Mouse (Mus musculus): ENCODE measurements around the gene Sdhc. TPM values are rescaled to one million over a fixed set of nuclear protein-coding genes. Genes with fewer than 3 reads are reported as not detected.

The Sdhc gene
- total RNA-seq, 2 experiments from 2014 or later, result 1,121 to 1,186 TPM

DNA sequence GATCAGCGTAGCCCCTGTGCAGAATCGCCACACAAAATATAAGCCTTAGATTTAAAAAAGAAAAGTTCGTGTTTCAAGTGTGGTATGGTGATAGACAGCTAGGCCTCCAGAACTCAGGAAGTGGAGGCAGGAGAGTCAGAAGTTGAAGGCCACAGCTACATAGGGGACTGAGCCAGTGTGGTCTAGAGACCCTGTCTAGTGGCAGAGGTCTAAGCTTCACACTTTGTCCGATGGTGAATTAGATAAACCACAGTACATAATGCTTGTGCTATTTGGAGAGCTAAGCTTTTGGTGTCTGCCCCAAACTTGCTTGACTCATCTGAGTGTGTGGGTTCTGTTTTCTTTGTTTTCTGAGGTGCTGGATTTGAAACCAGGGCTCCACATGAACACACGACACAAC is 31.4 kb downstream of the Sdhc start:
- DNase-seq (ENCODE audit: low spot score), result no peak
- intact Hi-C loops (cut with DNase I), result loop anchor here (2.0 to 10.0 kb wide), 5 partner anchors 33 to 356 kb away; partner anchors contain the start of genes Mpz and Sdhc

- intact Hi-C loops (cut with DNase I), result loop anchor here (2.0 to 10.0 kb wide), 5 partner anchors 34 to 357 kb away; partner anchors contain the start of genes Mpz and Sdhc
- DNase-seq (ENCODE audit: low spot score), result no peak
Observed at GRCm38 (mm10) chr1:171118269-171118684, 32.1 kb downstream of the Sdhc start.

DNA sequence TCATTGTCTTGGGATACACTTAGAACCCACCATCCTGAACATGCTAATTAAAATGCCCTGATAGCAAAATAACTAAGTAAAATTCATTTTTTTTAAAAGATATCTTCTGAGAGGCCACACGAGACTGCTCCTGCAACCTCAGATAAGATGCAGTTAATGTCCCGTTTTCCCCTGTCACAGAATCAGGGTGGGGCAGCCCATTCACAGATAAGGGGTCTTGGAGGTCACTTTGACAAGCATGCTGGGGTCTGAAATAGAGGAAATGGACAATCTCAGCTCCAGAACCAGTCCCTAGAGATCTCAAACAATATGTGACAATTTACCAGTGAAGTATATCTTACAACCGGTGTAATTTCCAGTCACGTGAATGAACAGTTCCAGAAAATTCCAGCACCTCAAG is 34.1 kb downstream of the Sdhc start:
- DNase-seq (ENCODE audit: low spot score), result no peak

DNA sequence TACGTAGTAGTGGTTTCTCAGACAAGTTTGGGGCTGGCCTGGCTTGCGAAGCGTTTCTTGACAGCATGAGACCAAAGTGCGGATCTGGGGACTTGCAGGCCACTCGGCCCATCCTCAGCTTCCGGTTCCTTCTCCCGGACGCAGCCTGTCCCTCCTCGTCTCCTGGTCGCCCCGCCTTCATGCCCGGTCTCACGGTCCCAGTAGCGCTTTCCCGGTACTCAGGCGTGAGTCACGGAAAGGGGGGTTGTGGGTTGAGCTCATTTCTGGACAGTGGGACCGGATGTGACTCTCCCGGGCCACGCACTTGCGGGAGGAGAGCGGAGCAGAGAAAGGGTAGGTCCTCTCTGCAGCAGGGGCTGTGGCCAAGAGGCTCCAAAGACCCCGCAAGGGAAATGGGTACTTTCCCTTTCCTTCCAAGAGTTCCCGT is 36.5 kb downstream of the Sdhc start, which contains the start of gene Cfap126:
Cfap126 (plus strand) TSS at position 46 of the 427 bp plus-strand sequence.
- intact Hi-C loops (cut with DNase I), result loop anchor here (2.0 to 10.0 kb wide), 2 partner anchors 167 to 361 kb away; partner anchors contain the start of gene Ppox
- DNase-seq (ENCODE audit: low spot score), result peak; percentile 90

More for the DNA sequence above, 34.1 kb downstream of the Sdhc start:
- intact Hi-C loops (cut with DNase I), result loop anchor here (5.0 to 10.0 kb wide), 3 partner anchors 36 to 359 kb away; partner anchors contain the start of genes Mpz and Sdhc

- intact Hi-C loops (cut with DNase I), result loop anchor here (10.0 kb wide), 1 partner anchor 362 kb away; no protein-coding TSS in a partner anchor
- no peak for DNase-seq (ENCODE audit: low spot score)
Observed at GRCm38 (mm10) chr1:171112986-171113385, 37.4 kb downstream of the Sdhc start.

- intact Hi-C loops (cut with DNase I), result loop anchor here (10.0 kb wide), 1 partner anchor 363 kb away; no protein-coding TSS in a partner anchor
- peak; percentile 8 for DNase-seq (ENCODE audit: low spot score)
Observed at GRCm38 (mm10) chr1:171111781-171112575, 38.4 kb downstream of the Sdhc start.

GRCm38 (mm10) chr1:171111020-171111780 is 39.2 kb downstream of the Sdhc start:
- intact Hi-C loops (cut with DNase I), result loop anchor here (10.0 kb wide), 1 partner anchor 364 kb away; no protein-coding TSS in a partner anchor
- DNase-seq (ENCODE audit: low spot score), result peak; percentile 84

DNA sequence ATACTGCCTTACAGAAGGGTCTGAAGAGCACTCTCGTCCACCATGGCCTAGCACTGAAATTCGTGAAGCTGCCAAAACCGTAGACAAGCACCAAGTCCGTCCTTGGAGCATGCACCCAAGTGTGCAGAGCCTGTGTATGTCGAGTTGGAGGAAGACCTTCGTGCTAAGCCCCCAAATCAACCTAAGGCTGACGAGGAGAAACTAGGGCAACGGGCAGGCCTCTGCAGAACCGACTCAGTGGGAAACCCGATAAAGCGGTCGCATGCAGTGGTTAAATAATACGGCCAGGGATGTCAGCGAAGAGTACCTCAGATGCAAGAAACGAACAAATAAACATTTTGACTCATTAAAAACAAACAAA is 39.8 kb downstream of the Sdhc start:
- intact Hi-C loops (cut with DNase I), result loop anchor here (10.0 kb wide), 1 partner anchor 364 kb away; no protein-coding TSS in a partner anchor
- DNase-seq (ENCODE audit: low spot score), result no peak

DNA sequence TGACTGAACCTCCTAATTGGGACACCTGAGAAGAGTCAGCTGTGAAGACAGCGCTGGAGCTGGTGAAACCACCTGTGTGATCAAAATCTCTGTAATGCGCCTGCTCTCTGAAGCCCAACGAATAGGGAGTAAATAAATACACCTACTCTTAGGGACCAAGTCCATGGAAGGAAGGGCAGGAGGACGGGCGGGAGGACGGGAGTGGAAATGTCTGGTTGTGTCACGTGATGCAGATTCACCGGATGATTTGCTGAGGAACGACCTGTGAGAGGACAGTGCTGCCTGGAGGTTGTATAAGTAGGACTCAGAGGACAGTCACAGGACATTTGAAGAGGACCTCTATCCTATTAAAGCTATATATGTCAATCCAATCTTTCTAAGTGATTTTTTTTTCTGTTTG is 40.8 kb downstream of the Sdhc start:
- intact Hi-C loops (cut with DNase I), result loop anchor here (10.0 kb wide), 2 partner anchors 365 to 395 kb away; partner anchors contain the start of gene Alyref2
- DNase-seq (ENCODE audit: low spot score), result no peak

GRCm38 (mm10) chr1:171105226-171105625 is 45.2 kb downstream of the Sdhc start:
- intact Hi-C loops (cut with DNase I), result loop anchor here (10.0 kb wide), 1 partner anchor 400 kb away; the partner anchor contains the start of gene Alyref2
- no peak for DNase-seq (ENCODE audit: low spot score)

DNA sequence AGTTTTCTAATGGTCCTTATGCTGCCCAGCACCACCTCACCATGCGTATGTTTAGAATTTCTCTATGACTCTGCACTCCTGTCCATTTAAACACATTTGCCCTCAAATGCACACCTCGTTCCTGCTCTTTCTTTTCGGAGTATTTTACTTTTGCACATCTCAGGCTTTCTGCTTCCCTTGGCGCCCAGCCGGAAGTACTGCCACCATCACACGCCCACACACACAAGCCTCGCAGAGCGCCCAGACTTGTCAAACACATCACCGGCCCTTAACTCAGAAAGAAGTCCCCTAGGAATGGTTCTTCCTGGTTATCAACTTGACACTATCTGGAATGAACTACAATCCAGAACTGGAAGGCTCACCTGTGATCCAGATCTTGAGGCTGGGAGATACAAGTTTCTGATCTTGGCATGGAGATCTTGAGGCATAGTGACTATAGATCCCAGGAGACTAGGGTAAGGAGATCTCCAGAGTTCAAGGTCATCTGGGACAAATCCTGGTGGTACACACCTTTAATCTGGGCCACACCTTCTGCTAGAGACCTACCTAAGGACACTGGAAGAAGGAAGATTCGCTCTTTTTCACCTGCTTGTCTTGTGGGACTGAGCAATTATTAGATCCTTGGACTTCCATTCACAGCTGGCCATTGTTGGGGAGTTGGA is 47.1 kb downstream of the Sdhc start:
- no peak for DNase-seq (ENCODE audit: low spot score)
- intact Hi-C loops (cut with DNase I), result loop anchor here (10.0 kb wide), 1 partner anchor 401 kb away; the partner anchor contains the start of gene Alyref2

DNA sequence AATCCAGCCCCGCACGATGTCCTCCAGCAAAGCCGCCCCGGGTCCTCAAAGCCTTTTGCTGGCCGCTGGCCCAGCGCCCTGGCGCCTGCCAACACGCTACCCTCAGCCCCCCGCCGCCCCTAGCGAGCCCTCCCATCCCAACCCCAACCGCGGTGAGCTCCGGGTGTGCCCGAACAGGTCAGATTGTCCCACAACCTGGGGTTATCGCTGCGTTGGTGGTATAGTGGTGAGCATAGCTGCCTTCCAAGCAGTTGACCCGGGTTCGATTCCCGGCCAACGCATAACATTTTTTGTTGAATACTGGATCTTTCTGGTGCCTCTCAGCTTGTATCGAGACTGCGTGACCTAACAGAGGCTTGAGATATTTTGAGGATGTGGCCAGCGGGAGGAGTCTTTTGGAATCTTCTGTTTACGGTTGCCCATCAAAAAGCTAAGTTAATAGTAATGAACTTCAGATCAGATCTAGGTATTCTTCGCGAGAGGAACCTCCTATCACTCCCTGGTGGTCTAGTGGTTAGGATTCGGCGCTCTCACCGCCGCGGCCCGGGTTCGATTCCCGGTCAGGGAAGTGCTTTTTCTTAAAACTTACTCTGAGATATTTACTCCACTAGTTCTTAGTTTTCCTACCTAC is 47.7 kb downstream of the Sdhc start:
- intact Hi-C loops (cut with DNase I), result loop anchor here (10.0 kb wide), 1 partner anchor 402 kb away; the partner anchor contains the start of gene Alyref2
- peak; percentile 62 for DNase-seq (ENCODE audit: low spot score)

- intact Hi-C loops (cut with DNase I), result loop anchor here (2.0 to 10.0 kb wide), 2 partner anchors 63 to 403 kb away; partner anchors contain the start of gene Alyref2
- DNase-seq (ENCODE audit: low spot score), result peak; percentile 74
Observed at GRCm38 (mm10) chr1:171101733-171102546, 48.5 kb downstream of the Sdhc start.

DNA sequence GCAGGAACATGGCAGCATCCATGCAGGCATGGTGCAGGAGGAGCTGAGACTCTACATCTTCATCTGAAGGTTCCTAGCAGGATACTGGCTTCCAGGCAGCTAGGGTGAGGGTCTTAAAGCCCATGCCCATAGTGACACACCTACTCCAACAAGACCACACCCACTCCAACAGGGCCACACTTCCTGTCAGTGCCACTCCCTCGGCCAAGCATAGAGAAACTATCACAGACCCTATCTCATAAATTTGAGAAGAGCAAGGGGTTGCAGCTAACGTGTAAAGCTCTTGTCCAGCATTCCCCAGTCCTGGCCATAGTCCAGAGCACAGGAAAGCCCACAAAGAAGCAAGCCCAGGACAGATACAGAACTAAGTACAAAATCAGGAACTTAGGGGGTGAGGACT is 49.4 kb downstream of the Sdhc start:
- intact Hi-C loops (cut with DNase I), result loop anchor here (2.0 to 10.0 kb wide), 2 partner anchors 62 to 404 kb away; partner anchors contain the start of gene Alyref2
- no peak for DNase-seq (ENCODE audit: low spot score)

DNA sequence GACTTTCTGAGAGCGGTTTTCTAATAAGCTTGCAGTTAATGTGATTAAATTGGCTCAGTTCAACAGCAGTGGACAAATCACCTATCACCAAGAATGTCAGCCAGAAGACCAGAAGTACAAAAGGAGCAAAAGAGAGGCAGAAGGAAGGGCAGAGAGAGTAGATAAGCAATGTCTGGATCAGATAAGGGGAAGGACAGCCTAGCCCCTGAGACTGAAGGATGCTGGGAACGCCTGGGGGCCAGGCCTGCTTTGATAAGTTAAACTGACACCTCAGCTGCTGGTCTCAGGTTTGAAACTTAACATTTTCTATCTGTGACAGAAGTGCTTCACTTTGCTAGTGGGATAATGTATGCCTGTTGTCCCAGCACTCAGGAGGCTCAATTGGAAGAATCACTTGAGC is 52.8 kb downstream of the Sdhc start:
- intact Hi-C loops (cut with DNase I), result no loop called here

DNA sequence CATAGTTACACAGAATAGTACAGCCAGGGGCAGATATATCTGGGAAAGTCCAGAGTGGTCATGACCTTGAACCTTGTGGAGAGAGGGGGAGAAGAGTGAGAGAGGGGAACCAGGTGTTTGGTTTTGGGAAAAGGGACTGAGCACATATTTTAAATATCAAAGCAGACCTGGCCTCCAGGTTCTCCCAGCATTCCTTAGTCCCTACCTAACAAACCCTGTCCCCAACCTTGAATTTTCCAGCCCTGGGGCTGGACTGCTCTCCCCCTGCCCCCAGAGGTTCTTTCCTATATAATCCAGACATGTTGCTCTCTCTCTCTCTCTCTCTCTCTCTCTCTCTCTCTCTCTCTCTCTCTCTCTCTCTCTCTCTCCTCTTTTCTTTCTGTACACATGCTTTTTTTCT is 53.3 kb downstream of the Sdhc start:
- intact Hi-C loops (cut with DNase I), result no loop called here
- no peak for DNase-seq (ENCODE audit: low spot score)

More for the DNA sequence above, 52.8 kb downstream of the Sdhc start:
- no peak for DNase-seq (ENCODE audit: low spot score)

DNA sequence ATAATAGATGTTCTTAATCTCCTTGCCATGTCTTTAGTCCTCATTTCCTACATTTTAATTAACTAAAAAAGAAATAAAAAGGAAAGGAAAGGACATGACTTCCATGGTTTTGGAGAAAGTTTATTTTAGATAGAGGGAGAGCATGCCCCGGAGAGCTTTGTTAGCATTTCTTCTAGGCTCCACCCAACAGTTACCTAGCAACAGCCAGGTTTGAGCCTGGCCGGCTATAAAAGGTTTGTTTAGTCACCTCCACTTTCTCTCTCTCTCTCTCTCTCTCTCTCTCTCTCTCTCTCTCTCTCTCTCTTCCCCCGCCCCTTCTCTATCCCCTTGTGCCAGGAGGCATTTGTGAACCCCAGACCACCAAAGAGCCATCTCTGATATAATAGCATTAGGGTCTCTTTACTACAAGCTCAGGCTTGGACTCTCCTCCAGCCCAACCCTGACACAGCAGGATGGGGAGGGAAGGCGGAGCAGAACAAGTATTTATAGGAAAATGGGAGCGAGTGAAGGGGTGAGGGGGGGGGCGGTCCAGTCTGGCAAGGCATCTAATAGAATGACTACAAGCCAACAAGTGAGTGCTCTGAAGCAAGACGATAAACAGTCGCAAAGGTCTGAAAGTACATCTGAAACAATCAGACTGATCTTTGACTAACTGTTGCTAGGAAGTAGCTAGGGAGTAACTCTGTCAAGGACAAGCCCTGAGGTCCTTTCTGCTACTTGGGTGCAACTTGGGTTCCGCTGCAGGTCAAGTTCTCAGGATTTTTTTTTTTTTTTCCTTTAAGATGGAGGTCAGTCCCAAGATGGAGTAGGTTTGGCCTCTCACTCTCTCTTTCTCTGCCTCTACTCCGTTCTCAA is 54.1 kb downstream of the Sdhc start:
- DNase-seq (ENCODE audit: low spot score), result no peak
- intact Hi-C loops (cut with DNase I), result no loop called here

Data from heart, postnatal 25 days (tissue).